Mouse (Mus musculus): ENCODE results near the gene Stx6.

- no peak for TF ChIP-seq GATA1 (IDR thresholded peaks at IDR 0.05; ENCODE audit: low read length)
- TF ChIP-seq TAL1 (IDR thresholded peaks at IDR 0.05; ENCODE audit: low read length): no peak
Measured at GRCm38 (mm10) chr1:155191219-155191618, 32.7 kb downstream of the Stx6 start.
